Mouse (Mus musculus): ENCODE measurements around the gene Atp5d.
"Not testable (repeated sequence)": the region's sequence is repeated elsewhere in the genome, so short reads cannot be mapped to it uniquely, and the experiment has no call there.

The Atp5d gene

DNA sequence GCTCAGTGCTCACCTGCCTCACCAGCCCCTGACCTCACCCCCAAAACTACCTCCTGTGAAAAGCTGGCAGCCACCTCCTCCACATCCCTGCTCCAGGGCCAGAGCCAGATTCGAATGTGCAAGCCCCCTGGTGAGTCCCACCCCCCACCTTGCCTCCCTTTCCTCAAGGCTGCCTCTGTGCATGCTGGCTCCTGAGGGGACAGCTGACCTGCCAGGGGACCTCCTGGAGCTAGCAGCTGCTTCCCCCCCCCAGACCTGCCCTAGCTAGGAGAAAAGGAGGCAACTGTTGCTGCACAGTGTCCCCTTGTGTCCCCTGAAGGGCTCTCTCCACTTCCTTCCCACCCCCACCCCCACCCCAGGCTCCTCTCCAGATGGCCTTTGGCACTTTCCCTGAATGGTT, 16.8 kb downstream of the Atp5d start:
- DNase-seq, result no peak

DNA sequence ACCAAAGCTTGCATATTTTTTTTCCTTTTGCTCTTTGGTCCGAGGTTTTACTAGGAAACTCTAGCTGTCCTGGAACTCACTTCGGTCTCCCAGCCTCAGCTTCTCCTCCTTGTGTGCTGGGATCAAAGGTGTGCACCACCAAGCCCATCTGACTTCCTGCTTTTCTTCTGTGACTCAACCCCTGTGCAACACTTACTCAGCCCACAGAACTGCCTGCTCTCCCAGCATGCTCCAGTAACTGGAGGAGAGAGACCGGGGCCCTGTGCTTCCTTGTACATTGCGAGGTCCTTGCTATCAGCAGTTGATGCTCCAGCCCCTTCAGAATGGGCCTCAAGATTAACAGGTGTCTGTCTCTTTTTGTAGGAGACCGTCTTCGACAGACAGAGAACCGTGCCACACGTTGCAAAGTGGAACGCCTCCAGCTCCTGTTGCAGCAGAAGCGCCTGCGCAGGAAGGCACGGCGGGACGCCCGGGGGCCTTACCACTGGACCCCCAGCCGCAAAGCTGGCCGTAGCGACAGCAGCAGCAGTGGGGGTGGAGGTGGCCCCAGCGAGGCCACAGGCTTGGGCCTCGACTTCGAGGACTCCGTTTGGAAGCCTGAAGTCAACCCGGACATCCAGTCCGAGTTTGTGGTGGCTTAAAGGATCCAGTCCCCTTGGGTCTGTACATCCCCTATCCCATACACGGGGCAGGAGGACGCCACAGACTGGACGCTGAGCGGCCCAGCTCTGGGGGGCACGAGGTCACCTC, 17.7 kb downstream of the Atp5d start:
- no peak for DNase-seq

- peak; percentile 45 for DNase-seq
These were observed 18.3 kb downstream of the Atp5d start for GRCm38 (mm10) chr10:80156752-80157053.

DNA sequence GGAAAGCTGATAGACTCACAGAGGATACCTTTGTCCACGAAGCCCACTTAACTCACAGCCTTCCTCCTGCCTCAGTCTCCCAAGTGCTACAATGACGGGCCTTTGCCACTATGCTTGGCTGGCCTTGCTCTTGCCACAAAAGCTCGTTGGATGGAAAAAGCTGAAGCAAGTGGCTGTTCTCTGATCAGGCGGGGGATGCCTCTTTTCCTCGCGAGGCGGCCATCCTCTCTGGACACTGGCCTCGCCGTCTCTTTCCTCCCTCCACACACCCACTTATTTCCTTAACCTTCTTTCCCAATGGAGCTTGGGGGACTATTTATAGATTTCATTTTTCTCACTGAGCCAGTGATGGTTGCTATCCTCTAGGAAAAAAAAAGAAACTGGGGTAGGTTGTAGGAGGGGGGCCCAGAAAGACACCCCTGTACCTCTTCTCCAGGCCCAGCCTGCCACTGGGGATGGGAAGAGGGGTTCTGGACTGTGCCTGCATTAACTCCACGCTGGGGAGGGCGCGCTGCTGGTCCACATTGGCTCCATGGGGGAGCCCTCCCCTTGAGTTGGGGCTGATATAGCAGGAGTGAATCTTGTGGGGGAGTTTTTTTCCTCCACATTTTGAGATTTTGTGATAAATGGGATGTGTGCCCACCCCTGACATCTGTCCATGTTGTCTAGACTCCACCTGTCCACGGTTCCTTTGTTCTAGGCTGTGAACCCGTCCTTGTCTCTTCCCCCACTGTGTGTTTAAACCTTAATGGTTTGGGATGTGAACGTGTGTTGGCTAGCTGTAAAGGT, 18.9 kb downstream of the Atp5d start:
- DNase-seq, result no peak

DNA sequence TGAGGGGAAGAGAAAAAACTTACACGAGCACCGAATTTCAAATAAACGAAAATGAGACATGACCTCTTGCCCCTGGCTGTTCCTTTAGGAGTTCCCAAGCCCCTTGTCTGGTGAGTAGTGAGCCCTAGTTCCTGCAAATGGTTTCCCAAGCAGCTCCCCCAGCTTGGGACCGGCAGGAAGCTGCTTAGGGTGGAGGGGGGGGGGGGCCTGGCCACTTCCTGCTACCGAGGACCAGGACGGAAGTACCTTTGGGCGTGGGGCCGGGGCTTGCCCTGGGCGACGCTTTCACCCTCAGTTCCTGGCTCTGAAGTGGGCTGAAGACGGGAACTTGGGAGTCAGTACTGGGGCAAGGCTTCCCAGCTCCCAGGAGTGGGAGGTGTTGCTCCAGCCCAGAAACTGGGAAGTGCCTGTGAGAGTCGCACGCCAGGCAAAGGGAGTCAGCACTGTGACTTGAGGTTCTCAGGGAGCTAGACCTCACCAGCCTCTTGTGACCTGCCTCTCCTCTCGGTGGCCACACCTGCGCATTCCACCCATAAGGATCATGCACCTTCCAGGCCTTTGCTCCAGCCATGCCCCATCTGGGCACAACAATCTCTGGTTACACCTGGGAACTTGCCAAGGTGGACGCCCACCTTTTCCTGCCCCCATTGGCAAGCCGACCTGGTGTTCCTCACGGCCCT, 20.0 kb downstream of the Atp5d start:
- DNase-seq, result peak; percentile 77

DNA sequence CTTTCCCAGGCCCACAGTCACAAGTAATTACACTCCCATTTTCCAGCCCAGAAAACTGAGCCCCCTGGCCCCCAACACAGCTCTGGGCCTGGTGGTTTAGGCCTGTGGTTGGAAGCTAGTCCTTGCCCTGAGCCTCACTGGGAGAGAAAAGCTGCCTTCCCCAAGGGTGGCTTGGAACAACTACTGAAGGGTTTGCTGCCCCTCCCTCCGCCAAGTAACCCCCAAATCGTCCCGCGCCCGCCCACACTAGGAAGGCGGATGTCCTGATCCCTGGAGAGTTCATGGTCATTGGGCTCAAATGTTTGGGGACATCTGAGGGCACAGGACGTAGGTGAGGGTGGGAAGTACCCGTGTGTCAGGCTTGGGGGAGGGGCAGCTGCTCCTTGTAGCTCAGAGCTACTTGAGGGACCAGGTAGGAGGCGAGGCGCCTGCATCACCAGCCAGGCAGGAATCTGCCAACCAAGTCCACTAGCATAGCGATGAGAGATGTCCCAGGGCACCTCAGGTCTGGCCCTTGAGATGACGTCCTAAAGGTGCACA, 20.7 kb downstream of the Atp5d start:
- DNase-seq, result no peak

DNA sequence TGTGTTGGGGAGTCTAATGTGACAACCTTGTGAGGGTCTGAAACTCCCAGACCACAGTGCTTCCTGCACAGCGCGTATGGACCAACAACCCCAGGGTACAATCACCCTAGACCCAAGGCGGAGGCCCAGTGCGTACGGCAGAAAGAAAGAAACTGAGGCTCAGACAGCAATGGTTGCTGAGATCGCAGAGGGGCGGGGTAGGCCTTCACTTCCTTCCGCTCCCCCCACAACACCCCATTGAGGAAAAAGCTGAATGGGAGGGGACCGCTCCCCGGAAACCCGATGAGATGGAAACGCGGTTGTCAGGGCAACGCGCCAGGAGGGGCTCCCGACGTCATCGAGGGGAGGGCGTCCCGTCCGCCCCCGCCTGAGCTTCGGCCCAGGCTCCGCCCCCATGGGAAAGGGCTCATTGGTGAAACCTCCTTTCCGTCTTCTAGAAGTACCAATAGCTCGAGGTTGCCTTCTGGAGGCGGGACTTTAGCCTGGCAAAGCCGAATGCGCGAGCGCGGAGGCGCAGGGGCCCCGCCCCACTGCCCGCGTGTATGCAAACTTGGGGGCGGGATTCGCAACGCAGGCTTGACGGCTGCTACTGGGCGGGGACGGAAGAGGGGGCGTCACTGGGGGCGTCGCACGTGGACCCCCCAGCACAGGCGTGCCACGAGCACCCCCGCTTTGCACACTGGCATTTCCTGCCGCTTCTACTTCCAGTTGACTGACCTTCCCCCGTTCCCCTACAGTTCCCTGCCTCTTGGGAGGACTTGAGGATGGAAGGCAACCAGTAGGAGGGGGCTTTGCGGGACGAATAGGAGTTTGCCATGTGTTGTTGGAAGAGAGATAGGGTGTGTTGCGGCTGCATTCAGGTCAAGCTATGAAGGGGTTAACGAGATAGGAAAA, 21.4 kb downstream of the Atp5d start:
- DNase-seq, result peak; percentile 97

GRCm38 (mm10) chr10:80160455-80161371, 22.3 kb downstream of the Atp5d start:
- DNase-seq, result peak; percentile 98

- peak; percentile 56 for DNase-seq
These were observed 23.2 kb downstream of the Atp5d start for GRCm38 (mm10) chr10:80161522-80162242.

DNA sequence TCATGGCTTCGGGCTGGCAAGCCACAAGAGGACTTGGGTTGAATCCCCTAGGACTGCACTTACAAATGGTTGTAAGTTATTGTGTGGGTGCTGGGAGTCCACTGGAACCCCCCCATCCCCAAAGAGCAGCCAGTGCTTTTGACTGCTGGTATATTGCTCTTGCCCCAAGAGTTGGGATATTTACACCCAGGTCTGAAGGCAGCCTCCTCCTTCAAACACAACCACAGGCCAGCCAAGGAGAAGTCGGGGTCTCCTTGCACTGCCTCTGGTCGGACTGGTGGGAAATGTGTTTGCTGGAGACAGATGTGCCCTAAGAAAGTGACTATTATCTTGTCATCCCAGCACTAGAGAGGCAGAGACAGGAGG, 23.8 kb downstream of the Atp5d start:
- DNase-seq, result no peak

- no peak for DNase-seq
These were observed 24.4 kb downstream of the Atp5d start for GRCm38 (mm10) chr10:80162716-80163299.

- DNase-seq, result peak; percentile 16
These were observed 25.3 kb downstream of the Atp5d start for GRCm38 (mm10) chr10:80163721-80164120.

DNA sequence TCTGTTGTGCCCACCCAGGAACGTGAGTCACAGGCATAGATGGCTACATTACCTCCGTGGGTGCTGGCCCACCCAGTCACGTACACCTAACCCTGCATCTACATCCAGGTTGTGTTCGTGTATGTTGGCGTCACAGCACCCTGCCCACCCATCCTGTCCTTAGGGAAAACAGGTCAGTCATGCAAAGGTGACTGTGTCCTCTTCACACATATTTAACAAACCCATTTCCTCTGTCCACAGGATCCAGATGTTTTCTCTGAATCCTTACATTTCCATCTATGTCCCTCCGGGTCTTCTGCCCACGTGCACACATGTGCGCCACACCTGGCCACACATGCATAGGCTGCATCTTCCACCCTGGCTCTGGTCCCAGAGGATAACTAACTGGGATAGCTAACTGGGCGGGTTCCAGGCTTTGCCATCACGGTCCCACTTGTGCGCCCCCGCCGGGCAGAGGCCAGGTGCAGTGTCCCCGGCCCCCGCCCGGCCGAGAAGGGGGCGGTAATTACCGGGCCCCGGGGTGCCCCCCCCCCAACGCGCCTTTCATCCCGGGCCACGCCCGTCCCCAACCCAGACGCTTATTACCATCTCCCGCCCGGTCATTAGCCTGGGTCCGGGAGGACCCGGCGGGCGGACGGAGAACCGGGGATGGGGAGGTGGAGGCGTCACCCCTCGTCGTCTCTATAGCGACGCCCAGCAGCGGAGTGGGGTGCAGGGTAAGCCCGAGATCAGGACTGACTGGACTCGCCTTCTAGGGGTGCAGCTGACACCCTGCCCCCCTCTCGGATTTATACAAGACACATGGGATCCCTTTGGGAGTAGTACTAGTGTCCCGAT, 25.9 kb downstream of the Atp5d start:
- DNase-seq, result peak; percentile 34

- peak; percentile 99 for DNase-seq
These were observed 26.5 kb downstream of the Atp5d start for GRCm38 (mm10) chr10:80164998-80165344.

- DNase-seq, result peak; percentile 50
These were observed 27.1 kb downstream of the Atp5d start, which contains the start of gene Cirbp for GRCm38 (mm10) chr10:80165392-80166128. Gene Cirbp (plus strand): TSS chr10:80165985.

- DNase-seq, result not testable (repeated sequence)
These were observed 27.7 kb downstream of the Atp5d start for GRCm38 (mm10) chr10:80166136-80166535.

DNA sequence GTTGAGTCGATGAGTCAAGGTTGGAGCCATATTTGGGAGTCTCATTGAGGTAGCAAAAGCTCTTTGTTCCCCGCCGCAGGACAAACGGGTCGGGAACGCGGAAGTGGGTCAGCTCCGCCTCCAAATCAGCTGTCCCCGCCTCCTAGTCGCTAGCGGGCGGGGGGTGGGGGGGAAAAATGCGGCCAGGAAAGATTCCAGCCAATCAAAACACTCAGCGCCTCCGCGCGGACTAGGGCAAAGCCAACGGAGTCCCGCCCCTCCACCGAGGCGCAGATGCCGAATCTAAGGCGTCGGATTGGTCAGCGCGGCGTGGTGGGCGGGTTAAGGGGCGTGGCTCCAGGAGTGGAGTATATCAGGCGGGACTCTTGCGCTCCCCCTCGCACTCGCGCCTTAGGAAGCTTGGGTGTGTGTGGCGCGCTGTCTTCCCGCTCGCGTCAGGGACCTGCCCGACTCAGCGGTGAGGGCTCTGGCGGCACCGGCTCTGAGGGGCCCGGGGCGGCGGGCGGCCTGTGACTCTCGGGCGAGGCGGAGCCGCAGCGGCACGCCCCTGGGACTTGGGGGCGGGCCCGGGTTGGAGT, 29.1 kb downstream of the Atp5d start:
- peak; percentile 99 for DNase-seq

DNA sequence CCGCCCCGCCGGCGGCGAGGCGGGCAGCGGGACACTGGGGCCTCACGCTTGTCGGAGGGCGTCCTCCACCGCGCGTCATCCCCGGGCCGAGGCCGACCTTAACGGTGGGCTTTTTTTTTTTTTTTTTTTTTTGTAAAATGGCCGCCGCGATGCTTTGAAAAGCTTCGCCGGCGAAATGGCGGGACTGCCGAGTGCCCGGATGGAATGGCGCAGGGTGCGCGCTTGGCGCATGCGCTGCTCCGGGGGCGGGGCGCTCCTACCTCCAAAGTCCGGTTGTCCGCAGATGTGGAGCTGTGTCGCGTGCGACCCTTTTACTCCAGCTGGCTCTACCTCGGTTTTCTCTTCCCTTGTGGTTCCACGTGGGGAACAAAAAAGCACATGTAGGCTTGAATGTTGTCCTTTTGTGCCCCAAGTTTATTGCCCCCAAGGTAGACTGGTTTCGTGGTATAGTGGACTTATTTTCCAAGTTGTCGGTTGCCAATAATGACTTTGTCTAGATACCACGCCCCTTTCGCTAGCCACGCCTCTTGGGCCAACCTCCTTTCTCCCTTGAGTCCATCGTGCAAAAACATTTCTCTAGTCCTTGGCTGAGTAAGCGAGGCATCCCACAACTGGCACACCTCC, 29.7 kb downstream of the Atp5d start:
- peak; percentile 95 for DNase-seq

Data from kidney, adult 18-20 months (tissue).